Mouse (Mus musculus) monocyte, adult 5-6 weeks (primary cell): ENCODE data around the gene Pcyt2. TPM values are rescaled to one million over a fixed set of nuclear protein-coding genes. Genes with fewer than 3 reads are reported as not detected.

Source experiments
- ATAC-seq: fragments of 153-309, 156-312 bp; replicated peaks from 2 replicates; pipeline ENCODE4 v1.8.0; 2017; ENCODE audit warnings: mild to moderate bottlenecking; ENCODE audit not compliant: low TSS enrichment, insufficient number of reproducible peaks, severe bottlenecking, poor library complexity, low FRiP score
- total RNA-seq: library from RNA; stranded (forward); fragments of 200-1000, 200-491, 200-594 nt; gene quantifications from 3 replicates; pipeline ENCODE4 v1.2.3, GENCODE M21; 2017

Pcyt2 gene
- total RNA-seq, 1 experiment from 2014 or later: 43.7 TPM

GRCm38 (mm10) chr11:120573585-120574277, 44.0 kb downstream of the Pcyt2 start:
- ATAC-seq: no peak; the same call in 1 of the 2 replicates

- ATAC-seq: peak; percentile 80
These were observed 44.8 kb downstream of the Pcyt2 start, which contains the start of gene P4hb for GRCm38 (mm10) chr11:120572752-120573584. TSS of gene P4hb (minus strand) at chr11:120573253.

GRCm38 (mm10) chr11:120572417-120572751, 45.4 kb downstream of the Pcyt2 start:
- no peak for ATAC-seq

- no peak for ATAC-seq
These were observed 45.9 kb downstream of the Pcyt2 start for GRCm38 (mm10) chr11:120571754-120572416.

- no peak for ATAC-seq
These were observed 46.6 kb downstream of the Pcyt2 start for GRCm38 (mm10) chr11:120571122-120571521.

- no peak for ATAC-seq
These were observed 49.4 kb downstream of the Pcyt2 start for GRCm38 (mm10) chr11:120568324-120568723.

GRCm38 (mm10) chr11:120565114-120565513, 52.6 kb downstream of the Pcyt2 start:
- no peak for ATAC-seq

GRCm38 (mm10) chr11:120562949-120563348, 54.8 kb downstream of the Pcyt2 start:
- no peak for ATAC-seq

- ATAC-seq: no peak
These were observed 56.6 kb downstream of the Pcyt2 start for GRCm38 (mm10) chr11:120560952-120561728.

Other genes with a start within 250 kb of the Pcyt2 start
- 5.5 to 16.4 TPM (median 9.4 TPM) in 3 replicates for gene Faap100, start 239.2 kb downstream of the Pcyt2 start, total RNA-seq
- gene Nploc4, start 180.2 kb downstream of the Pcyt2 start, total RNA-seq: 36.2 to 43.1 TPM (median 37.2 TPM) in 3 replicates
- gene Tspan10, start 175.3 kb downstream of the Pcyt2 start, total RNA-seq: not detected in 3 replicates
- 0.29 TPM in 1 of 3 replicates, not detected in the others for gene Pde6g, start 164.4 kb downstream of the Pcyt2 start, total RNA-seq
- gene Oxld1, start 159.9 kb downstream of the Pcyt2 start, total RNA-seq: 3.5 to 6.4 TPM (median 3.9 TPM) in 3 replicates
- 17.9 to 37.4 TPM (median 25.2 TPM) in 3 replicates for gene Ccdc137, start 159.8 kb downstream of the Pcyt2 start, total RNA-seq
- 4.8 to 15.5 TPM (median 14.4 TPM) in 3 replicates for gene Arl16, start 150.3 kb downstream of the Pcyt2 start, total RNA-seq
- 30.7 to 37.5 TPM (median 32.4 TPM) in 3 replicates for gene Mrpl12, start 133.3 kb downstream of the Pcyt2 start, total RNA-seq
- 6.6 to 8.1 TPM (median 7.4 TPM) in 3 replicates for gene Slc25a10, start 126.1 kb downstream of the Pcyt2 start, total RNA-seq
- not detected in 3 replicates for gene Gcgr, start 87.2 kb downstream of the Pcyt2 start, total RNA-seq
- gene Mcrip1, start 68.2 kb downstream of the Pcyt2 start, total RNA-seq: 13.8 to 21.9 TPM (median 16.9 TPM) in 3 replicates
- gene Ppp1r27, start 66.8 kb downstream of the Pcyt2 start, total RNA-seq: not detected in 3 replicates
- gene P4hb, start 44.7 kb downstream of the Pcyt2 start, total RNA-seq: 331 to 434 TPM (median 349 TPM) in 3 replicates
- gene Arhgdia, start 36.3 kb downstream of the Pcyt2 start, total RNA-seq: 163 to 262 TPM (median 173 TPM) in 3 replicates
- gene Alyref, start 19.6 kb downstream of the Pcyt2 start, total RNA-seq: 78.4 to 113 TPM (median 112 TPM) in 3 replicates
- 18.5 to 31.2 TPM (median 26.5 TPM) in 3 replicates for gene Anapc11, start 19.5 kb downstream of the Pcyt2 start, total RNA-seq
- not detected in 3 replicates for gene Npb, start 9.5 kb downstream of the Pcyt2 start, total RNA-seq
- gene Sirt7, start 7.3 kb upstream of the Pcyt2 start, total RNA-seq: 131 to 192 TPM (median 132 TPM) in 3 replicates
- gene Mafg, start 15.7 kb upstream of the Pcyt2 start, total RNA-seq: 28.8 to 34.0 TPM (median 33.8 TPM) in 3 replicates
- 0.57 to 0.58 TPM in 2 of 3 replicates, not detected in the other for gene Pycr1, start 25.8 kb upstream of the Pcyt2 start, total RNA-seq
- gene Myadml2, start 30.2 kb upstream of the Pcyt2 start, total RNA-seq: not detected in 3 replicates
- gene Notum, start 43.2 kb upstream of the Pcyt2 start, total RNA-seq: not detected in 3 replicates
- 32.3 to 55.6 TPM (median 50.2 TPM) in 3 replicates for gene Aspscr1, start 55.0 kb upstream of the Pcyt2 start, total RNA-seq
- 27.0 to 58.3 TPM (median 41.9 TPM) in 3 replicates for gene Cenpx, start 95.8 kb upstream of the Pcyt2 start, total RNA-seq
- 39.7 to 45.3 TPM (median 41.0 TPM) in 3 replicates for gene Lrrc45, start 96.0 kb upstream of the Pcyt2 start, total RNA-seq
- 7.1 to 9.7 TPM in 2 of 3 replicates, not detected in the other for gene Rac3, start 103.5 kb upstream of the Pcyt2 start, total RNA-seq
- 14.8 to 32.2 TPM (median 23.8 TPM) in 3 replicates for gene Dcxr, start 109.3 kb upstream of the Pcyt2 start, total RNA-seq
- 2.0 TPM in 1 of 3 replicates, not detected in the others for gene Cbr2, start 114.2 kb upstream of the Pcyt2 start, total RNA-seq
- gene Hmga1b, start 144.9 kb upstream of the Pcyt2 start, total RNA-seq: 2.3 to 66.8 TPM (median 12.5 TPM) in 3 replicates
- 1.0 to 3.9 TPM (median 1.2 TPM) in 3 replicates for gene Rfng, start 166.3 kb upstream of the Pcyt2 start, total RNA-seq
- gene Gps1, start 166.3 kb upstream of the Pcyt2 start, total RNA-seq: 55.0 to 59.6 TPM (median 55.7 TPM) in 3 replicates
- gene Dus1l, start 178.5 kb upstream of the Pcyt2 start, total RNA-seq: 25.1 to 42.4 TPM (median 31.8 TPM) in 3 replicates
- 13.2 to 26.4 TPM (median 13.5 TPM) in 3 replicates for gene Fasn, start 206.6 kb upstream of the Pcyt2 start, total RNA-seq